Mouse (Mus musculus) forebrain, embryonic 13.5 days (tissue): Measurements from ENCODE around the gene Smarcc2. TPM values are rescaled to one million over a fixed set of nuclear protein-coding genes. Genes with fewer than 3 reads are reported as not detected.
A peak's percentile ranks its signal among the peaks of the same experiment; 100 is the strongest.
"Not testable (repeated sequence)": the region's sequence is repeated elsewhere in the genome, so short reads cannot be mapped to it uniquely, and the experiment has no call there.

Source experiments
- ATAC-seq: fragments of 200-750 bp; cut with Nextera tagmentation; 2 replicates; pipeline ENCODE4 v1.8.0; 2017
- H3K27ac ChIP-seq: fragments of 300-500 bp; sonication (generic); 2 replicates; pipeline ENCODE4 v1.5.1; 2015; ENCODE audit warnings: inconsistent platforms, mild to moderate bottlenecking, moderate library complexity
- H3K27me3 ChIP-seq: fragments of 300-500 bp; sonication (generic); 2 replicates; pipeline ENCODE4 v1.6.1; 2015; ENCODE audit warnings: mild to moderate bottlenecking, inconsistent platforms
- H3K36me3 ChIP-seq: fragments of 300-500 bp; sonication (generic); 2 replicates; pipeline ENCODE4 v1.6.1; 2015; ENCODE audit warnings: mild to moderate bottlenecking, inconsistent platforms; ENCODE audit not compliant: poor library complexity, severe bottlenecking
- H3K4me1 ChIP-seq: fragments of 300-500 bp; sonication (generic); 2 replicates; pipeline ENCODE4 v1.6.1; 2015; ENCODE audit warnings: inconsistent platforms
- H3K4me2 ChIP-seq: fragments of 300-500 bp; sonication (generic); 2 replicates; pipeline ENCODE4 v1.6.1; 2015; ENCODE audit warnings: inconsistent platforms, mild to moderate bottlenecking, moderate library complexity
- H3K4me3 ChIP-seq: fragments of 300-500 bp; sonication (generic); 2 replicates; pipeline ENCODE4 v1.5.1; 2015; ENCODE audit warnings: mild to moderate bottlenecking, inconsistent platforms
- H3K9ac ChIP-seq: fragments of 300-500 bp; sonication (generic); 2 replicates; pipeline ENCODE4 v1.6.1; 2015; ENCODE audit warnings: mild to moderate bottlenecking, inconsistent platforms
- H3K9me3 ChIP-seq: fragments of 300-500 bp; sonication (generic); replicated peaks from 2 replicates; pipeline ENCODE4 v1.6.1; 2016; ENCODE audit warnings: inconsistent platforms
- WGBS: fragments of 180-500 bp; shearing (Covaris S2); methylation state at CpG from one replicate; pipeline ENCODE4 v1.1.7; 2015; 5-methylcytosine and 5-hydroxymethylcytosine counted together
- polyA plus RNA-seq: library from polyadenylated mRNA; unstranded; fragments of >200 nt; fragmentation: Nextera tagmentation; extraction: Ambion mirVana; gene quantifications from 2 replicates; pipeline ENCODE4 v1.2.1, GENCODE M21; 2015

Smarcc2 gene
- polyA plus RNA-seq, 1 experiment from 2014 or later = 166 TPM

DNA sequence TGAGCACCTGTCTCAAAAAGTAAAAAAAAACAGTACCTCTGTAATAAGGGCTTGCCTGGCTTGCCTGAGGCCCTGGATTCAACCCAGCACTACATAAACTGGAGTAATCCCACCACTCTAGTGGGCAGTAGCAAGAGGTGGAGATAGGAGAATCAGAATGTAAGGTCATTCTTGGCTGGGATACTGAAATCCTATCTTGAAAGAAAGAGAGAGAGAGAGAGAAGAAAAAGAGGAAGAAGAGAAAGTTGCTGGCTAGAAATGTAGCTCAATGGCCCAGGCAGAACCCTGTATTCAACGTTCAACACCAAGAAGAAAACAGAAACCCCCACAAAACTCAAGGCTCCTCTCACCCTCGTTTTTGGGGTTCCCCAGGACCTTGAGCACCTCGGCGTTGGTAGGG is 36.9 kb downstream of the Smarcc2 start:
- ATAC-seq = no peak
- H3K4me3 ChIP-seq = no peak overlapping the region
- peaks cover 3% of the 10 kb centered on the region; the same call in 1 of the 2 replicates for H3K27me3 ChIP-seq
- H3K4me1 ChIP-seq = peaks cover 41% of the 10 kb centered on the region
- H3K9me3 ChIP-seq = no peaks in the 10 kb centered on the region
- H3K4me2 ChIP-seq = no peak overlapping the region
- H3K36me3 ChIP-seq = peaks cover 11% of the 10 kb centered on the region
- 79% methylated on average over 4 of the region's 4 CpGs for WGBS
- H3K9ac ChIP-seq = no peak overlapping the region
- no peak overlapping the region for H3K27ac ChIP-seq

DNA sequence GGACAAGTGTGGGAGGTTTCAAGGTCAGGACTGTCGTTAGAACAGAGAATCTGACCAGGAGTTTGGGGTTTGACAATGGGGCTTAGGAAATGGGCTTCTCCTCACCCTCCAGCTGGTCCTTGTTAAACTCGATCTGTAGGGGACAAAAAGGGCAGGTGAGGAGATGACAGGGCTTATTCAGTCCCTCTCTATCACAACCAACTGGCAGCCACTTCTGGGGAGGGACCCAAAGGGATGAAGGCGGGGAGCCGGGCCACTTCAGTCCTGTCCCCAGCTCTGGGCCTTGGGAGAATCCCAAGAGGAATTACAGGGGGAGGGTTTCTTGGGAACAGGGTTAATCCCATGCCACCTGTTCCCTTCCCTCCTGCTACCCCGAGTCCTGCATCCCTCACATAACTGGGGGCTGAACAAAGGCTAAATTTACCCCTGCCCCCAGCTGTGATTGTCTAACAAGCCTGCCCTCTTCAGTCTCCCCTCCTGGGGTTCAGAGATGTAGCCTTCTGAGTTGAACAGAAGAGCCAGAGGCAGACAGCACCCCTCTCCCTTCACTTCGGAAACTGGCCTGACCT is 37.5 kb downstream of the Smarcc2 start:
- H3K4me1 ChIP-seq = peaks cover 35% of the 10 kb centered on the region
- WGBS = 25% methylated on average over 6 of the region's 6 CpGs
- H3K9ac ChIP-seq = 0 out of 2 replicates have a peak overlapping the region, but pooled peaks have one; percentile 10
- peaks cover 3% of the 10 kb centered on the region; the same call in 1 of the 2 replicates for H3K27me3 ChIP-seq
- no peak overlapping the region for H3K4me2 ChIP-seq
- peaks cover 5% of the 10 kb centered on the region for H3K36me3 ChIP-seq
- H3K9me3 ChIP-seq = no peaks in the 10 kb centered on the region
- no peak overlapping the region for H3K4me3 ChIP-seq
- no peak for ATAC-seq
- H3K27ac ChIP-seq = no peak overlapping the region

DNA sequence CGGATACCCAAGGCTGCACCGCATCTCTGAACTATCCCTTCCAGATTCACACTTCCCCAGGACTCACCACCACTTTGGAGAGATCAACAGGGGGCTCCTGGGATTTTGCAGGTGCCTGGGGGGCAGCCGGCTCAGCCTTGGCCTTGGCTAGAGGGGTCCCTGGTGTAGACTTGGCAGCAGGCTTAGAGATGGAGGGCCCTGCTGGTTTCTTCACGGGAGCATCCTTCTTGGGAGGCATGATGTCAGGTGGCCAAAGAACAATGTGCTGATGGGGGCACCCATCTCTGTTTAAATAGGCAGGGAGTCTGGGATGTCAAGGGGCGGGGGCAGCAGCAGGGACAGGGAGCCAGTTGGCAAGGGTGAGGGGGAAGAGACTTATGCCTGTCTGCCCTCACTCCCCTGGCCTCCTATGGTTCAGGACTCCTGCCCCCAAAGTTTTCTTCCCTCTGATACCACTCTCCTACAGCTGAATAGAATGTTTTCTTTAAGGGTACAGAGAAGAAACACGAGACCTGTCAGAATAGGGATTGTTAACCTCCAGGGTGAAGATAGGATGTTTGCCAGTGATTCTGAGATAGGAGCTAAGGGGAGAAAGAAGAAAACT is 38.2 kb downstream of the Smarcc2 start:
- Histone ChIP-seq H3K4me2 (no peak overlapping the region), H3K36me3 (no peaks in the 10 kb centered on the region), H3K9me3 (no peaks in the 10 kb centered on the region), H3K27me3 (peaks cover 3% of the 10 kb centered on the region; the same call in 1 of the 2 replicates), H3K4me1 (peaks cover 28% of the 10 kb centered on the region), H3K27ac (no peak overlapping the region), H3K9ac (0 out of 2 replicates have a peak overlapping the region, but pooled peaks have one; percentile 10), H3K4me3 (no peak overlapping the region)
- no peak for ATAC-seq
- 31% methylated on average over 6 of the region's 6 CpGs for WGBS

DNA sequence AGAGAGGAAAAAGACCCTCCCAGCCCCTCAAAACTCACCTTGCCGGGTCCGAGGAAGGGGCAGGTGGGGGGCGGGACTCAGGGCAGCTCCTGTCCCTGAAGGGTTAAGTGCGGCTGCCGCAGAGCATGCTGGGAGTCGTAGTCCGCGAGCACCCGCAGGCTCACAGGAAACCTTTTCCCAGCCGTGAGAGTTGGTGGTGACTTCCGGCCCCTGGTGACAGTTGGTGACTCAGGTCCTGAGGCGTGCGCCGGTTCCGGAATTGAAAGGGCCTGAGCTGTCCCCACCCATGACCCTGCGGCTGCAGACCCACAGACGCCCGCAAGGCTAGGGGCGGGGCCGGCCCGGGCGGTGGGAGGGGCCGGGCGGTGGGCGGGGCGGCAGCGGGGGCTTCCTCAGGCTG is 39.5 kb downstream of the Smarcc2 start, which contains the start of gene Myl6b:
Myl6b (minus strand) TSS at position 96 of the 400 bp plus-strand sequence.
- peak within 1 kb of the TSS; percentile 65 for H3K9ac ChIP-seq
- H3K36me3 ChIP-seq = no peaks in the 10 kb centered on the region
- ATAC-seq = peak; percentile 79
- 0% methylated on average over 26 of the region's 27 CpGs for WGBS
- H3K9me3 ChIP-seq = no peaks in the 10 kb centered on the region
- H3K27ac ChIP-seq = peak within 1 kb of the TSS; percentile 65
- peak within 1 kb of the TSS; percentile 72 for H3K4me3 ChIP-seq
- peak within 1 kb of the TSS; percentile 81 for H3K4me2 ChIP-seq
- peaks cover 22% of the 10 kb centered on the region for H3K4me1 ChIP-seq
- H3K27me3 ChIP-seq = peaks cover 3% of the 10 kb centered on the region; the same call in 1 of the 2 replicates

DNA sequence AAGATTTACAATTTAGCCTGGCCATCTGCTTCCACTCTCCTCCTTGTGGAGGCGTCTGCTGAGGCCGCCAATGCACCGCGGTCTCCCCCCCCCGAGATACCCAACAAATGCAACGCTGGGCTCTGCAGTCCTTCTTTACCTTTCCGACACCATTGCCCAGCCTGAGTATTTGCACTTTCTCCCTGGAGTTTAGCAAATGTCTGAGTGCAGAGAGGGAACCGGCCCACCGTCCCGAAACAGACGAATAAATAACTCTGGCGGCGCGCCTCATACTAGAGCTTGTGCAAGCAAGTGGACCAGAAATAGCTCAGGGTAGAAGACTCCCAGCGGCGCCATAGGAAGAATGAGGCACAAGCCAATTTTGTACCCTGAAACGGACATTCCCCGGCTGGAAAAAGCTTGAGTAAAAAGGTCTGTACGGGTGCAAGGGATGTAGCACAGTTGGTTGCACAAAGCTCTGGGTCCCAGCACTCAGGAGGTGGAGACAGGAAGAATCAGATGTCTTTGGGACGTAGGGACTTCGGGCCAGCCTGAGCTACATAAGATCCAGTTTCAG is 40.1 kb downstream of the Smarcc2 start:
- no peaks in the 10 kb centered on the region for H3K9me3 ChIP-seq
- H3K36me3 ChIP-seq = no peaks in the 10 kb centered on the region
- H3K27ac ChIP-seq = peak overlapping the region; percentile 65
- H3K4me3 ChIP-seq = peak overlapping the region; percentile 72
- peak overlapping the region; percentile 81 for H3K4me2 ChIP-seq
- WGBS = 3% methylated on average over 21 of the region's 21 CpGs
- peak overlapping the region; percentile 65 for H3K9ac ChIP-seq
- peaks cover 22% of the 10 kb centered on the region for H3K4me1 ChIP-seq
- ATAC-seq = peak; percentile 46
- peaks cover 3% of the 10 kb centered on the region; the same call in 1 of the 2 replicates for H3K27me3 ChIP-seq

DNA sequence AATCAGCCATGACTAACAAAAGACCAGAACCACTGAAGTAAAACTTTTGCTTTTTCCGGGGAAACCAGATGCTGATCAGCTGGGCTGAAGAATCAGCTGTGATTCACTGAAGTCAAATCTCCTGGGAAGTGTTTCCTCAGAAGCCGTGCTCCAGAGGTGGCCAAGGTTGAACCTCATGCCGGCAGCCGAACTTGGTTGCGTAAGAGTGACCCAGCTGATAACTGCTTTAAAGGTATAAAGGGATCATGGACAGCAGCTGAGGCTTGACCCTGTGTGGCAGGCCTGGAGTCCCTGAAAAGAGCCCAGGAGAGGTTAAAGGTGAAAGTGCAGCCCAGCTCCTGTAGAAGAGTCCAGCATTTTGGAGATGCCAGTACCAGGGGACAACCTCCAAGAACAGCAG is 43.3 kb downstream of the Smarcc2 start:
- H3K9ac ChIP-seq = no peak overlapping the region
- no peaks in the 10 kb centered on the region for H3K9me3 ChIP-seq
- ATAC-seq = no peak
- H3K4me3 ChIP-seq = no peak overlapping the region
- no peak overlapping the region for H3K4me2 ChIP-seq
- no peaks in the 10 kb centered on the region for H3K27me3 ChIP-seq
- H3K36me3 ChIP-seq = no peaks in the 10 kb centered on the region
- no peak overlapping the region for H3K27ac ChIP-seq
- peaks cover 13% of the 10 kb centered on the region for H3K4me1 ChIP-seq
- 87% methylated on average over 5 of the region's 5 CpGs for WGBS

DNA sequence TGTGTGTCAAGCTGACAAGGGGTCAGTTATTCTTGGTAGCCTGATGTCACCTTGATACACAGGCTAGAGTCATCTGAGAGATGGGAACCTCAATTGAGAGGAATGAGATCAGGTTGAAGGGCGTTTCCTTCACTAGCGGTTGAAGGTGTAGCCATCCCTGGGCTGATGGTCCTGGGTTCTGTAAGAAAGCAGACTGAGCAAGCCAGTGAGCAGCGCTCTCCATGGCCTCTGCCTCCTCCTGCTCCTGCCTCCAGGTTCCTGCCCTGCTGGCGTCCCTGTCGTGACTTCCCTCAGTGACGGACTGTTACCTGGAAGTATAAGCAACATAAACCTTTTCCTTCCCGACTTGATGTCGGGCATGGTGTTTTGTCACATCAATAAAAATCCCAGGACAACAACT is 44.5 kb downstream of the Smarcc2 start:
- Histone ChIP-seq H3K4me2 (no peak overlapping the region), H3K9me3 (no peaks in the 10 kb centered on the region), H3K9ac (no peak overlapping the region), H3K4me3 (no peak overlapping the region), H3K4me1 (peaks cover 5% of the 10 kb centered on the region; the same call in 1 of the 2 replicates), H3K27me3 (no peaks in the 10 kb centered on the region), H3K36me3 (no peaks in the 10 kb centered on the region), H3K27ac (no peak overlapping the region)
- WGBS = 77% methylated on average over 8 of the region's 8 CpGs
- ATAC-seq = no peak

DNA sequence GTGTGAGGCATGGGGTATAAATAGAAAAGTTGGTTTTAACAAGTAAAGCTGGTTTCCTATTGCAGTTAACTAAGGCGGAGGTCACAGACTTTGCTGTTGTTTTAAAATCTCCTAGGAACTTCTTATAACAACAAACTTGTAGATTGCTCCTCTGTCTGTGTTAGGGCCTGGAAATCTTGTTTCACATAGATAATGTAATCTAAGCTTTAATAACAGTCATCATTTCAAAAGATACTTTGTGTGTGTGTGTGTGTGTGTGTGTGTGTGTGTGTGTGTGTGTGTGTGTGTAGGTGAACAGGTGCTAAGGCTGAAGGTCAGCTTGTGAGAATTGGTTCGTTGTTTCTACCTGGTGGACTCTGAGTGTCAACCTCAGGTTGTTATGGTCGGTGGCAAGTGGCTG is 45.0 kb downstream of the Smarcc2 start:
- 91% methylated on average over 3 of the region's 3 CpGs for WGBS
- Histone ChIP-seq H3K27ac (no peak overlapping the region), H3K4me2 (no peak overlapping the region), H3K27me3 (no peaks in the 10 kb centered on the region), H3K9me3 (no peaks in the 10 kb centered on the region), H3K9ac (no peak overlapping the region), H3K4me1 (peaks cover 5% of the 10 kb centered on the region; the same call in 1 of the 2 replicates), H3K4me3 (no peak overlapping the region), H3K36me3 (no peaks in the 10 kb centered on the region)
- no peak for ATAC-seq

DNA sequence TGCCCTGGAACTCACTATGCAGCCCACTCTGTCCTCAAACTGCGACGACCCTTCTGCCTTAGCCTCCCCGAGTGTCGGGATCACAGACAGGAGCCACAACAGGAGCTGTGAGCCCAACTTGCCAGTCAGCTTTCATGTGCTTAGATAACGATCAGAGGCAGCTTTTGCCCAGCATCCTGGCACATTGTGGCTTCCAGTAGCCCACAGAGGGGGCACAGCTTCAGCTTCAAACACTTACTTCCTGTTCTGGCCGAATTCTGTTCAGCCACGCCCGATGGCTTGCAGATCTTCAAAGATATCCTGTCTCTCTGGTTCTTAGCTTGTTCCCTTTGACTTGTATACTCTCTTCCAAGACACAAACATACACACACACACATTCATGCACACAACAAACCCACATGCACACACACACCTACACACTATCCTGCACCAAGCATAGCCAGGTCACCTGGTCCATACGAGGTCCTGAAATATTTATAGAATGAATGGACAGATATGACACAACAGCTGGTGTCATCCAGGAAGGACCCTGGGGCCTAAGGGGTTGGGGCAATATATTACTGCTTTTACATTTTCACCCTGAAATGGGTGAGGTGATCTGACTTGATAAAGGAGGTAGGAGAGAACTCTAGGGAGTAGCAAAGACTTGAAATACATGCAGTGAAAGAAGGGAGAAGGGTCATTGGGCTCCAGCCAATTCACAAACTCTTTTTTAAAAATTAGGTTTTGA is 45.8 kb downstream of the Smarcc2 start:
- Histone ChIP-seq H3K27ac (no peak overlapping the region), H3K36me3 (no peaks in the 10 kb centered on the region), H3K9me3 (no peaks in the 10 kb centered on the region), H3K9ac (0 out of 2 replicates have a peak overlapping the region, but pooled peaks have one; percentile 32), H3K4me2 (no peak overlapping the region), H3K4me1 (no peaks in the 10 kb centered on the region), H3K4me3 (no peak overlapping the region), H3K27me3 (no peaks in the 10 kb centered on the region)
- ATAC-seq = no peak
- 81% methylated on average over 9 of the region's 9 CpGs for WGBS

DNA sequence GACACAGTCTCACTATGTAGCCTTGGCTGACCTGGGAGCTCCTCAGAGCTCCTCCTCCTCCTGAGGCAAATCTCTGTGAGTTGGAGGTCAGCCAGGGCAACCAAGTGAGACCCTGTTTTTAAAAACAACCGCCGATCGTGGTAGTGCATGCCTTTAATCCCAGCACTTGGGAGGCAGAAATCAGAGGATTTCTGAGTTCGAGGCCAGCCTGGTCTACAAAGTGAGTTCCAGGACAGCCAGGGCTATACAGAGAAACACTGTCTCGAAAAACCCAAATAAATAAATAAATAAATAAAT is 46.3 kb downstream of the Smarcc2 start:
- H3K27ac ChIP-seq, H3K36me3 ChIP-seq, H3K27me3 ChIP-seq, ATAC-seq, H3K4me1 ChIP-seq, H3K4me2 ChIP-seq, H3K9me3 ChIP-seq, H3K4me3 ChIP-seq, H3K9ac ChIP-seq: not testable (repeated sequence)
- 86% methylated on average over 5 of the region's 5 CpGs for WGBS

DNA sequence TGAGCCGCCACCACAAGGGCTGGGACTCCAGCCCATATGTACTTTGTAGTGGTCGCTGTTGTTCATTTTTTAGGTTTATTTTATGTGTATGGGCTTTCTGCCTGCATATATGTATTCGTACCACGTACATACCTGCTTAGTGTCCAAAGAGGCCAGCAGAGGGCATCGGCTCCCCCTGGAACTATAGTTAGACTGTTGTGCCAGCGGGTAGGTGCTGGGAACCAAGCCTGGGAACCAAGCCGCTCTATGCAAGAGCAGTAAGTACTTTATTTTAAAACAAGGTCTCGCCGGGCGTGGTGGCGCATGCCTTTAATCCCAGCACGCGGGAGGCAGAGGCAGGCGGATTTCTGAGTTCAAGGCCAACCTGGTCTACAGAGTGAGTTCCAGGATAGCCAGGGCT is 46.9 kb downstream of the Smarcc2 start:
- Histone ChIP-seq H3K4me2 (no peak overlapping the region), H3K9me3 (no peaks in the 10 kb centered on the region), H3K4me3 (no peak overlapping the region), H3K27ac (no peak overlapping the region), H3K9ac (no peak overlapping the region), H3K27me3 (no peaks in the 10 kb centered on the region), H3K36me3 (no peaks in the 10 kb centered on the region), H3K4me1 (no peaks in the 10 kb centered on the region)
- ATAC-seq = no peak
- WGBS = 95% methylated on average over 14 of the region's 14 CpGs

DNA sequence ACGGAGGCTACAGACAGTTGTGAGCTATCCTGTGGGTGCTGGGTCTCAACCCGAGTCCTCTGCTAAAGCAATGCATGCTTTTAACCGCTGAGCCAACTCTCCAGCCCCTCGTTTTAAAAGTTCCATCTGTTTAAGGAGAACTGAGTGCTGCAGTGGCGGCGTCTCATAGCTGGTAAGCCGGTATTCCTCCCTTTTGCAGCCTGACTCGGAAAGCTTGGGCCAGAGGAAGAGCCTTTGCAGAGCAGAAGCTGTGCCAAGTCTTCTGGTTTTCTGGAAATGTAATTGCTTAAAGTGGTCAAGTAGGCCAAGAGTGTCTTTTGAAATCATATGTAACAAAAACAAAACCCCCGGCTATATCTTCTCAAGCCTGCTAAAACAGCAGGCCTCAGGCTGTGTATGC is 49.2 kb downstream of the Smarcc2 start:
- WGBS = 87% methylated on average over 9 of the region's 9 CpGs
- Histone ChIP-seq H3K36me3 (peaks cover 6% of the 10 kb centered on the region; the same call in 1 of the 2 replicates), H3K4me3 (no peak overlapping the region), H3K27ac (no peak overlapping the region), H3K9ac (no peak overlapping the region), H3K27me3 (no peaks in the 10 kb centered on the region), H3K4me2 (no peak overlapping the region), H3K4me1 (no peaks in the 10 kb centered on the region), H3K9me3 (no peaks in the 10 kb centered on the region)
- no peak for ATAC-seq
